Mouse (Mus musculus): ENCODE measurements around the gene Rtn1. TPM values are rescaled to one million over a fixed set of nuclear protein-coding genes. Genes with fewer than 3 reads are reported as not detected.

Gene Rtn1
- not detected in 2 replicates for total RNA-seq (2014; fragmentation: Nextera tagmentation)
- total RNA-seq (2017) = 0.44 and 0.46 TPM in 2 replicates
- not detected in 2 replicates for polyA plus RNA-seq (2012)

- ATAC-seq (ENCODE audit: extremely low read depth, insufficient number of reproducible peaks, low FRiP score, poor library complexity, severe bottlenecking) = no peak
- 0 out of 2 replicates have a peak within 1 kb of the TSS, but pooled peaks have one; percentile 5 for H3K4me3 ChIP-seq (ENCODE audit: low read depth, low read length)
These were observed at the start of gene Rtn1 for GRCm38 (mm10) chr12:72408954-72409353. Gene Rtn1, minus strand, starts transcription at chr12:72409054.

GRCm38 (mm10) chr12:72453941-72454340 lies 45.1 kb upstream of the Rtn1 start:
- DNase-seq (ENCODE audit: low spot score) (no peak), ATAC-seq (ENCODE audit: extremely low read depth, insufficient number of reproducible peaks, low FRiP score, poor library complexity, severe bottlenecking) (no peak)
- Histone ChIP-seq H3K27me3 (ENCODE audit: insufficient read depth, low read length) (no peaks in the 10 kb centered on the region; the same call in 1 of the 2 replicates), H3K36me3 (replicated peaks) (no peaks in the 10 kb centered on the region), H3K4me3 (ENCODE audit: low read depth, low read length) (no peak overlapping the region), H3K4me1 (ENCODE audit: insufficient read depth, low read depth, low read length) (no peaks in the 10 kb centered on the region), H3K9me3 (replicated peaks) (no peaks in the 10 kb centered on the region)
- TF ChIP-seq GATA1 (IDR thresholded peaks at IDR 0.05; ENCODE audit: borderline replicate concordance, low read length) (no peak), CTCF (IDR thresholded peaks at IDR 0.05; ENCODE audit: low read depth, low read length) (no peak), GATA2 (IDR thresholded peaks at IDR 0.05; ENCODE audit: borderline replicate concordance, low read depth, low read length) (no peak), TAL1 (conservative IDR thresholded peaks at IDR 0.05; ENCODE audit: low read depth, low read length) (no peak), POLR2AphosphoS5 (IDR thresholded peaks at IDR 0.05; ENCODE audit: insufficient replicate concordance, low read depth, low read length) (no peak)

More at GRCm38 (mm10) chr12:72408954-72409353, at the start of gene Rtn1:
- no peak for DNase-seq (ENCODE audit: low spot score)
- no peaks in the 10 kb centered on the region for H3K4me1 ChIP-seq (ENCODE audit: insufficient read depth, low read depth, low read length)
- no peaks in the 10 kb centered on the region for H3K36me3 ChIP-seq (replicated peaks)
- TF ChIP-seq TAL1 (conservative IDR thresholded peaks at IDR 0.05; ENCODE audit: low read depth, low read length) (no peak), POLR2AphosphoS5 (IDR thresholded peaks at IDR 0.05; ENCODE audit: insufficient replicate concordance, low read depth, low read length) (no peak), CTCF (IDR thresholded peaks at IDR 0.05; ENCODE audit: low read depth, low read length) (no peak), GATA1 (IDR thresholded peaks at IDR 0.05; ENCODE audit: borderline replicate concordance, low read length) (no peak), GATA2 (IDR thresholded peaks at IDR 0.05; ENCODE audit: borderline replicate concordance, low read depth, low read length) (no peak)
- H3K27me3 ChIP-seq (ENCODE audit: insufficient read depth, low read length) = peaks cover 15% of the 10 kb centered on the region
- H3K9me3 ChIP-seq (replicated peaks) = peaks cover 10% of the 10 kb centered on the region

- ATAC-seq (ENCODE audit: extremely low read depth, insufficient number of reproducible peaks, low FRiP score, poor library complexity, severe bottlenecking) (no peak), DNase-seq (ENCODE audit: low spot score) (no peak)
- TF ChIP-seq CTCF (IDR thresholded peaks at IDR 0.05; ENCODE audit: low read depth, low read length) (no peak), POLR2AphosphoS5 (IDR thresholded peaks at IDR 0.05; ENCODE audit: insufficient replicate concordance, low read depth, low read length) (no peak), GATA2 (IDR thresholded peaks at IDR 0.05; ENCODE audit: borderline replicate concordance, low read depth, low read length) (no peak), TAL1 (conservative IDR thresholded peaks at IDR 0.05; ENCODE audit: low read depth, low read length) (no peak), GATA1 (IDR thresholded peaks at IDR 0.05; ENCODE audit: borderline replicate concordance, low read length) (no peak)
- Histone ChIP-seq H3K9me3 (replicated peaks) (no peaks in the 10 kb centered on the region), H3K4me3 (ENCODE audit: low read depth, low read length) (no peak within 1 kb of the TSS), H3K4me1 (ENCODE audit: insufficient read depth, low read depth, low read length) (no peaks in the 10 kb centered on the region), H3K36me3 (replicated peaks) (no peaks in the 10 kb centered on the region), H3K27me3 (ENCODE audit: insufficient read depth, low read length) (peaks cover 7% of the 10 kb centered on the region; the same call in 1 of the 2 replicates)
These were observed 33.2 kb upstream of the Rtn1 start, which contains the start of gene Lrrc9 for GRCm38 (mm10) chr12:72441839-72442576. Gene Lrrc9, plus strand, starts transcription at chr12:72441866.

- TF ChIP-seq GATA1 (IDR thresholded peaks at IDR 0.05; ENCODE audit: borderline replicate concordance, low read length) = no peak
- no peaks in the 10 kb centered on the region for H3K9me3 ChIP-seq (replicated peaks)
- H3K27me3 ChIP-seq (ENCODE audit: insufficient read depth, low read length) = peaks cover 7% of the 10 kb centered on the region; the same call in 1 of the 2 replicates
- DNase-seq (ENCODE audit: low spot score) (no peak), ATAC-seq (ENCODE audit: extremely low read depth, insufficient number of reproducible peaks, low FRiP score, poor library complexity, severe bottlenecking) (no peak)
- H3K4me1 ChIP-seq (ENCODE audit: insufficient read depth, low read depth, low read length) = no peaks in the 10 kb centered on the region
- H3K36me3 ChIP-seq (replicated peaks) = no peaks in the 10 kb centered on the region
- no peak overlapping the region for H3K4me3 ChIP-seq (ENCODE audit: low read depth, low read length)
These were observed 30.2 kb upstream of the Rtn1 start for GRCm38 (mm10) chr12:72438961-72439480.

DNA sequence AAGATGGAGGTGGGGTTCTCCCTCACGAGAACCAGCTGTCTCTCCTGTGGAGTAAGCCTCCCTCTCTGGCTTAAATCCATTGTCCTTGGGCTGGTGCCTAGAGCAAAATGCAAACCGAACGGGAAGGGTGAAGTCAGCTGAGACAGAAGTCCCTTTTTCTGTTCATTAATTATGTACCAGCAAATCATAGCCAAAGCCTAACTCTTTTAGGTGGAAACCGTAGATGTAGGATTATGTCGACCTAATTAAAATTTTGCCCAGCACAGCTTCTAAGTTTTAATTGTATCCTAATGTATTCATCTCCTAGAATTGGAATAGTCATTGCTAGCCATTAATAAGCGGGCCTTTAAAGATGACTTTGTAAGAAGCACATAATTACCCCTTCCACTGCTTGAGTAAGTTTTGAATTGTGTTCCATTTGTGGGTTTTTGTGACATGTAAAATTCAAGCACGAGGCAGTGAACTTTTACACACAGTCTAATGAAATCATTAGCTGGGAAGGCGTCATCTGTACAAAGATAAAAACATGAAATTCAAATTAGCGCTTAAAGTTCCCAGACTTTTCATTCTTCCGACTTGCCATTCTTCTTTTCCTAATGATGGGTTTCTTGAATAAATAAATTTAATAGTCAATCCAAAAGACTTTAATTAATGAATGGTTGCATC lies 29.0 kb upstream of the Rtn1 start:
- Histone ChIP-seq H3K36me3 (replicated peaks) (no peaks in the 10 kb centered on the region), H3K4me1 (ENCODE audit: insufficient read depth, low read depth, low read length) (no peaks in the 10 kb centered on the region), H3K4me3 (ENCODE audit: low read depth, low read length) (no peak overlapping the region), H3K27me3 (ENCODE audit: insufficient read depth, low read length) (peaks cover 7% of the 10 kb centered on the region; the same call in 1 of the 2 replicates), H3K9me3 (replicated peaks) (no peaks in the 10 kb centered on the region)
- no peak for DNase-seq (ENCODE audit: low spot score)
- TF ChIP-seq GATA2 (IDR thresholded peaks at IDR 0.05; ENCODE audit: borderline replicate concordance, low read depth, low read length) = no peak
- no peak for ATAC-seq (ENCODE audit: extremely low read depth, insufficient number of reproducible peaks, low FRiP score, poor library complexity, severe bottlenecking)

DNA sequence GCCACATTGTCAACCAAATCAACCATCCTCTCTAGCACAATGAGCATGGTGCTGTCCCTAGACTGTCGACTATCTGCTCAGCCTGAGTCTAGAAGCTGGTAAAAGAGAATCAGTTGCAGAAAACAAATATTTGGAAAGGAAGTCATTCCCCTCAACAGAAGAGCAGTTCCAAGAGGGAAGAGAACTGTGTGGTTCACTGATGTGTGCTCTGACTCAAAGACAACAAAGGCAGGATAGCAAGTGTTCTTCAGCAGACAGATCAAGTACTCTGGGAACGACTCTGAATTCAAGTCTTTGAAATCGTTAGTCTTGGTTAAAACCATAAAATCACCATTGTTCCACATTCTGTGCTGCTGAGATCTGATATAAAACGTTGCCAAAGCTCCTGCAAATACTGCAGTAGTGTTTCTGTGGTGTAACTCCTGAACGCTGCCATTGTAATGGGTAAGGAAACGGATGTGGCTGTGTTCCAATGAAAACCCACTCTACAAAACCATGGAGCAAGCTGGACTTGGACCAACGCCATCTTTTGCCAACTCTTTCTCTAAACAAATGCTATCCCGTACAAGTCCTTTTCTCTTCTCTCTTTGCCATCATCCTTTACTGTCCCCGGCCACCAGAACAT lies 24.5 kb upstream of the Rtn1 start:
- no peak for TF ChIP-seq GATA2 (IDR thresholded peaks at IDR 0.05; ENCODE audit: borderline replicate concordance, low read depth, low read length)
- DNase-seq (ENCODE audit: low spot score) (no peak), ATAC-seq (ENCODE audit: extremely low read depth, insufficient number of reproducible peaks, low FRiP score, poor library complexity, severe bottlenecking) (no peak)
- no peaks in the 10 kb centered on the region for H3K36me3 ChIP-seq (replicated peaks)
- no peaks in the 10 kb centered on the region for H3K9me3 ChIP-seq (replicated peaks)
- H3K4me1 ChIP-seq (ENCODE audit: insufficient read depth, low read depth, low read length) = no peaks in the 10 kb centered on the region
- H3K4me3 ChIP-seq (ENCODE audit: low read depth, low read length) = no peak overlapping the region
- H3K27me3 ChIP-seq (ENCODE audit: insufficient read depth, low read length) = no peaks in the 10 kb centered on the region
